Mouse (Mus musculus): ENCODE results near the gene AI413582.
A peak's percentile ranks its signal among the peaks of the same experiment; 100 is the strongest.

The AI413582 gene

GRCm38 (mm10) chr17:27565163-27565941, at the start of gene AI413582:
AI413582 (minus strand) TSS chr17:27565756.
- DNase-seq: peak; percentile 90 to 97

- DNase-seq: no peak
Measured at GRCm38 (mm10) chr17:27613016-27613415, 47.5 kb upstream of the AI413582 start.

DNA sequence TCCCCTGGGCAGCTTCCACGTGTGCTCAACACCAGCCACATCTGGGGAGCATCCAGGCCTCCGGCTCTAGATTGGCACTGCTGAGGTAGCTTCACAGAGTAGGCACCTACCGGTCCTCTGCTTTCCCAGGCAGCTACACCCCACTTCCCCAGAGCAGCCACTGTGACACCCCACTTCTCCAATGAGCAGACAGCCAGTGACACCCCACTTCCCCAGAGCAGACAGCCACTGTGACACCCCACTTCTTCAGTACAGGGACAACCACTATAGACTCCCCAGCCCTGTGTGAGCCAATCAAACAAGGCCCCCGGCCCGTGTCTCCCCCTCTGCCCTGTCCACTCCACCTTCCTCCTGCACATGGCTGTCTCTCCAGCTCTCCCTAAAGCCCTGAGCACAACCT, 46.4 kb upstream of the AI413582 start:
- DNase-seq: no peak

GRCm38 (mm10) chr17:27611519-27611884, 45.9 kb upstream of the AI413582 start:
- no peak for DNase-seq

DNA sequence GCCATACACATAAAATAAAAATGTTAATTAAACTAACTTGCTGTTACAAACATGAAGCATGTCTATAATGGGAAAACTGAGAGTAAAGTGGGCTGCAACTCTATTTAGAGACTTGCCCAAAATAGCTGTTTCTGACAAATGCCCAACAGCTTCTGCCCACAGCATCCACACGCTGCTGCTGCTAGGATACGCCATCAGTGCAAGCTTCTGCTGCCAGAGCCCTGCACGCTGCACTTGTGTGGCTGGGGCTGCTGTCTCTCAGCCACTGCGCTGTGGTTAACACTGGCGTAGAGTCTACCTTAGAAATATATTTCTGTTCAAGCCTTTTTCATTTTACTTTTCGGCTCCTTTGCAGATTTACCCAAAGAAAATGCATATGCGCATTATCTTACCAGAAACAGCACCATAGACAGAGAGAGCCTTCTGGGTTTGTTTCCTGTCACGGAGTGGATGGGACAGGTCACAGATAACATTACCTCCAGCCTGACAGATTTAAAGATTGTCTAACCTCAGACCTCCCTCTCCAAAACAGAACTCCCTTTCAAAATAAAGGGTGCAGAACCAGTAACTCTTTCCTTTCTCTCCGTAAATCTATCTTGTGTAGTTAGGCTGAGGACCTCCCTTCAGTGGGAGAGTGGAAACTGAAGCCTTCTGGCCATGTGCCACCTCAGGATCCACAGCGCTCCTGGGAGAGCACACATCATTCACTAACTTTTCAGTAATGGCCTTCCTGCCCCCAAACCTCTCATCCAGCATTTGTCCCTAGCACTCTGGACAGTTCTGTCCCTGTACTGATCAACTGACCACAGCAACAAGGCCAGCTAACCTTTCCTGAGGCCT, 45.3 kb upstream of the AI413582 start:
- no peak for DNase-seq

DNA sequence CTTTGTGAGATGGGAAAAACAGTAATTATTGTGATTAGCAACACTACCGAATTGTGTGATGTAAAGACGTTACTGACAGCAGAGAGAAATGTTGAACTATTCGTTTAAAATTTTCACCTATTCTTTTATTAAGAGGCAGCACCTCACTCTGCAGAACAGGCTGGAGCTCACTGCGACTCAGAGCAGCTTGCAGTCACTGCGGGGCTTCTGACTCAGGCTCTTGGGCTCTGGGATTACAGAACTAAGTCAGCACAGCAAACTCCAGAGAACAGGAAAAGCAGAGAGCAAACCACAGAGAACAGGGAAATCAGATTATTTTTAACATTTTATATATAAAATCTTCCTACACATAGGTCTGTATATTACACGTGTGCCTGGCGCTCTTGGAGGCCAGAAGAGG, 44.0 kb upstream of the AI413582 start:
- no peak for DNase-seq

DNA sequence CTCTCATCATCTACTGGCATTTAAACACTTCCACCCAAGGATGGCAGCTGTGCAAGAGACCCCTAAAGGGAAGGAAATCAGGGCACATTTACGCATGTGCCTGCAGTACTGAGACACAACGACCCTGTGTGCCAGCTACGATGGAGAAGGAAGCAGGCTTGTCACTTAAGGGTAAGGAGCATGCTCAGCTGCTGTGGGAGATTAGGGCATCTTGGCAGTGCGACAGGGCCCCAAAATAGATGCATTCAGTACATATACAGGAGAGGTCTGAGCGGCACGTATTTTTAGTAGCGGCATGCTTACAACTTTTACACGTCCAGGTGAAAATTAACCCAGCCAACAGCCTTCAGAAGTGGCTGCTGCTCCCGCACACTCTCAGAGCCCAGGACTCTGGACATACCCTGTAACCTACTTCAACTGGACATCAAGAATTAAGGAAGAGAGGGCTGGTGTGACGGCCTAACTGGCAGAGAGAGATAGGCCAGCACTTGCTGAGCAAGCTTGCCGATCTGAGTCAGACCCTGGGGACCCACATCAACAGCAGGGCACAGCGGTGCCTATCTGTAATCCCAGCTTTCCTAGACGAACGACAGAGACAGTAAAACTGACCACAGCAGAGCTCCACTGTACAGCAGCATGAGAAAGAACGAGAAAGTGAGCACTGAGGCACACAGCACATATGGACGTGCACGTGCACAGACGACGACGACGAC, 38.1 kb upstream of the AI413582 start:
- no peak for DNase-seq

GRCm38 (mm10) chr17:27603036-27603435, 37.5 kb upstream of the AI413582 start:
- DNase-seq: no peak

DNA sequence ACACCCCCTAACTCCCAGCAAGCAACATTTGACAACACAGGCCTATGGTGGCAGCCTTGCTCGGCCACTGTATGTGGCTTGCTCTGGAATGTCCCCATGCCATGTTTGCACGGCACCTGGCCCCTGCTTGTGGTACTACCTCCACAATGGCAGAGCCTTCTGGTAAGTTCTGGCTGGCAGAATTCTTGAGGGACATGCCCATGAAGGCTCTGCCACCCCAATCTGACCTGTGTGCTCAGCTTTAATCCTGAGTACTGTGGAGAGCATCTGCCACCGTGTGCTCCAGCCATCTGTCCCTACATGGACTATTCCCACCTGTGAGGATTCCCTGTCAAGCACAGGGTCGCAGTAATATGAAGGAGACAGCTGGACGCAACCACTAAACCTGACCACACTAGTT, 35.3 kb upstream of the AI413582 start:
- DNase-seq: no peak

DNA sequence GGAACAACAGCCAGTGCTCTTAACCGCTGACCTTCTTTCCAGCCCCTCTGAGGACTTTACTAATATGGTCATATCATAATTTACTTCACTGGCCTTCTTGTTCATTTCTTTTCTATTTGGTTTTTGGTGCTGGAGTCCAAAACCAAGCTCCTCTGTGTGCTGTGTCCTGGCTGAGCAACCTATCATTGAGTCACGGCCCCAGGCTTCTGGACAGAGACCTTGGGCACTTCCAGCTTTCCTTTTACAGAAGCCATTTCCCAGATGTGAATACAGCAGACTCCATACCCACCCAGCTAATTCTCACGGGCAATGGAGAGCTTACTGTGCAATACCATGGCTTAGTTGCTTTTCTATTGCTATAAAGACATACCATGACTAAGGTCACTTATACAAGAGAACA, 34.7 kb upstream of the AI413582 start:
- DNase-seq: no peak

- no peak for DNase-seq
Measured at GRCm38 (mm10) chr17:27596376-27597190, 31.0 kb upstream of the AI413582 start.

- DNase-seq: no peak
Measured at GRCm38 (mm10) chr17:27595659-27596375, 30.3 kb upstream of the AI413582 start.

GRCm38 (mm10) chr17:27592565-27592910, 27.0 kb upstream of the AI413582 start:
- DNase-seq: no peak

GRCm38 (mm10) chr17:27591826-27592564, 26.4 kb upstream of the AI413582 start:
- DNase-seq: no peak

DNA sequence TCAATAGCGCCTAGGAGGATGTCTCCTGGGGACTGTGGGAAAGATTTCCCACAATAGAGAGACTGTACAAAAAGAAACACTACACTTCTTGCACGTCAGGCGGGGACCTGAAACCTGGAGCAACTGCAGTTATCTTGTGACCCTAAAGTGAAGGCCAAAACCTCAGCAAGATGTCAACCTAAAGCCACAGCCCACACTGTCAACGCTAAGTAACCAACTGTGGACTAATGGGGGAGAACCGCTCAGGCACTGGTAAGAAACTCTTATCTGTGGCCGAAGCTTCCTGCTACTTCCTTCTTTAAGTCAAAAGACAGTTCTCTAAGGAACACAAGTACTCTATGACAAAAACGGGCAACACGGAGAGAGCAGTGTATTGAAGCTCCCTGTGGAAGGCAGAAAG, 22.7 kb upstream of the AI413582 start:
- DNase-seq: no peak

DNA sequence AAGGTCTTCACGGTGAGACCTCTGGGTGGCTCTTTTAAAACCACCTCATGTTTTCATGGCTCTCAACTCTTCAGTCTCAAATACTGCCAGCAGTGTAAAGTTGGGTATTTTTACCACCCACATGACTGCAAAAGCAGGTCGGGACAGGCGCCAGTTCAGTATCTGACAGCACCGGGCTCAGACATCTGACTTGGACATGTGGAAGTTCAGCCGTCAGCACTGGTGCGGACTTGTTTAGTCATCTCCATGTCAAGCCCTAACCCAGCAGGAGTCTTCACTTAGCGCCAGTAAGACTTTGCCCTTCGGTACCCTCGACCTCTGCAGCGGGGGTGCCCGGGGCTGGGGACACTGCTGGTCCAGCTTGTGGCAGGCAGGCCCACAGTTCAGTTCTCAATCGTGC, 21.7 kb upstream of the AI413582 start:
- no peak for DNase-seq

GRCm38 (mm10) chr17:27586661-27587060, 21.1 kb upstream of the AI413582 start:
- no peak for DNase-seq

DNA sequence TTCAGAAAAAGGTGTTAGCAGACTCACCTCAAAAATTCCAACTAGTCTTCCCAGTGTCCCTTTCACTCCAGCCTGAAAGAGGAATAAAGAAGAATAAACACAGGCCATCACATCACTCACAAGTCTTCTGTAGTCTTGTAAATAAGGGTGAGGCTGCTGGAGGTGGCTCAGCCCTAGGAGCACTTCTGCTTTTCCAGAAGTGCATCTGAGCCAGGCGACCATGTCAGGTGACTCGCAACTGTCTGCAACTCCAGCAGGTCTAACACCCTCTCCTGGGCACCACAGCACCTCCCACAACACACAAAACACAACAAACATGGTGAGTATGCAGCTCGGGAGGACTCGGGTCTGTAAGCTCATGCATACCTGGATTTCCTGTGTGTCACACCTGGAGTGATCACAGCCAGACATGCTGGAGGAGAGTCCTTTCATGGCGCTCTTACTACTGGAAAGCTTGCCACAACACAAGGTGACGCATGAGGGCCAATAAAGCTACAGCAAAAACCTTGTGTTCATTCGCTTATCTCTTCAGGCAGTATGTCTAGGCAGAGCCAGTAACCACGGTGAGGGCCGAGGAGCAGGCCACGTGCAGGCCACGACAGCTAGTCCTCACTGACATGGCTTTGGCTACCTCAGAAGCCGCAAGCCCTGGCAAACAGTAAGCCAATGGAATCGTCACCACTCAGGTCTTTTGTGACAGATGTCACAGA, 17.8 kb upstream of the AI413582 start:
- DNase-seq: no peak

- no peak for DNase-seq
Measured at GRCm38 (mm10) chr17:27580392-27581068, 15.0 kb upstream of the AI413582 start.

DNA sequence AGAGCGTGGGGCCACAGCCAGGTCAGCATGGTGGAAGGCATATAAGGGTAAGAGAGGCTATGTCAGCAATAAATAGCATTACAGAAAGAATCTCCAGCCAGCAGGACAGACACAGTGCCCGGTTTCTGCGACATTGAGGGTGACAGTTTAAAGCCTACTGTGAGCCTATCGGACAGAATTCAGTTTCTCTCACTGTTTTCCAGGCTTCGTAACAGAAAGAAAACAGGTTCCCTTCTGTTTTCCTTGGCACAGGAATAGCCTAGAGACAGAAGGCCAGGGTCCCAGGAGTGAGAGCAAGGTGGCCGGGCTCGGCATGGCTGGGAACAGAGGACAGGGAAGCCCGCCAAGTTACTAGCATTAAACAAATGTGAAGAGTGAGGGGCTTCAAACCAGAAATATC, 14.3 kb upstream of the AI413582 start:
- DNase-seq: no peak
